Mouse (Mus musculus) left cerebral cortex, postnatal 10 days (tissue): ENCODE results near the gene Vmn1r22. TPM values are rescaled to one million over a fixed set of nuclear protein-coding genes. Genes with fewer than 3 reads are reported as not detected.
"Not testable (repeated sequence)": the region's sequence is repeated elsewhere in the genome, so short reads cannot be mapped to it uniquely, and the experiment has no call there.

ENCODE experiments used
- DNase-seq, 2 experiments: peaks; one replicate each; pipeline ENCODE4 v3.0.0; 2021 to 2022; ENCODE audit warnings: low spot score in 2 of 2, mixed read lengths in 1 of 2; ENCODE audit errors: extremely low spot score in 1 of 2
- intact Hi-C: fragments of 180-260 bp; cut with DNase I; formaldehyde crosslinking; loops from one replicate; pipeline ENCODE4 v1.15.1; 2025
- total RNA-seq, 2 experiments: library from RNA; stranded (reverse); gene quantifications; 2 replicates each; pipeline ENCODE4 v1.2.3; 2021

The Vmn1r22 gene
- total RNA-seq = not detected

DNA sequence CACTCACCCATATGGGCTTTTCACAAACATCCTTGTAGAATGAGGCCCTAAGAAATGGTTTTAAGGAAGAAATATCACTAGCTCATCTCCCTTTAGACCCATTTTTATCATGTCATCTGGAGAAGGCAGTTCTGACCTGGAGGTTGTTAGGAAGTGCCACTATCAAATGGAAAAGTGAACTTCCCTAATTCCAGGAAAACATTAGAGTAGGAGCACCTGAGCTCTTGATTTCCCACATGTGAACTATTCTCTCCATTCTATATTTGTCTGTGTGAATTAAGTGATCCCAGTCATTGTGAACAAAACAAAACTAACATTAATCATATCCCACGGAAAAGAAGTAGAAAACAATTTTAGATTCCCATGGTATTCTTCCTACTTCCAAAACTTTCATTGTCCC lies at the start of gene Vmn1r22:
Gene Vmn1r22, minus strand, starts transcription at position 101 of the 400 bp plus-strand sequence.
- DNase-seq = no peak
- intact Hi-C loops = no loop called here

DNA sequence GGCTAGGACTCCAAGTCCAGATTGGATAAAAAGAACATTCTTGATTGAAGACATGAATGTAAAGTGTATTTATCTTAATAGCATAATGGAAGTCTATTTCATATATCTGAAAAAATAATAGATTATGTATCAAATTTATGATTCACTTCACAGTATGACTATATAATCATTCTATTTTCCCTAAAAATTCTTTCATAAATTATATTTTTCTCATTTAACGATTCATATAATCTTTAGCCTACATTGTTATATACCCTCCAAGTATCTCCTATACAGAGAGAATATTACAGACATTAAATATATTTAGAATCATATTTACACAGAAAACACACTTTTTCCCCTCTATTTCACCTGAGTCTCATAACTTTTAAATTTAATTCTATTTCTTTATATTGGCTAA lies 18.9 kb upstream of the Vmn1r22 start, which contains the start of gene Vmn1r23:
Gene Vmn1r23, minus strand, starts transcription at position 101 of the 400 bp plus-strand sequence.
- intact Hi-C loops = no loop called here
- no peak for DNase-seq

DNA sequence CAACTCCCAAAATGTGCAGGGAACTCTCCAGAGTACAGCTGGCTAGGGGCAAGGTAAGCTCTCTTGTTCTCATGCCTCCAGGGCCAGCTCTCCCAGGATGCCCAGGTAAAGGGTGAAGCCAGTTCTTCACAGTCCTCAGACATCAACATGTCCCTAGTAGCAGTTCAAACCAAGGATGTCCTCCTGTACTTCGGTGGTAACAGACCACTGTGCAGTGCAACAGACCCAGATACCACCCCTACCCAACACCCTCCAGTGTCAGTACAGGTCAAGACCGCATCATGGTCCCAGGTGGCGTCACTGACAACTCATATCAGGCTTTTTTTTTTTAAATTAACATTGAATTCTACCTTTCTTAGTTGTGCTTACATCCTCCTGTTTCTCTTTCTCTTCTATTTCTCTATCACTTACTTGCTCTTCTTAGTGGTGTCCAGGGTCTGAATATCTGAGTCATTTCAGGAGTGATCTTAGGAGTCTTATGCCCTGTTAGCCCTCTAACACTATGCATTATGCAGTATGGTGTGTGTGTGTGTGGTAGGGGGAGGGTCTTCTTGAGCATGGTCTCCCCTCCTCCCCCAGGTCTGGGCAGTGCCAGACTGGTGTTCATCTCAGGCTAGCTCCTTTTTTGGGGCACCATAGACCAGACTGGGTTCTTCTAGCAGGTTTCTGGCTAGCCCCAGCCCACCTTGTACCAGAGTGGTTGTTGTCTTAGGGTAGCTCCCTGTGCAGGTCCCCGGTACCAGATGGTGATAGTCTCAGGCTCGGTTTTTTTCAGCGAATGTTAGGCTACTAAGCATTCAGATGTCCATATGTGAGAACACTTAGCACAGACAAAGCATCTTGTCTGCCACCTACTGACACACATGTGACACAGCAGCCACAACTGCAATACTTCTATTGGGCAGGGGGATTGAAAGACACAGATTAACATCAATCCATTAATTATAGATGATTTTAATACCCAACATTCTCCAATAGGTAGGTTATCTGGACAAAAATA lies 48.5 kb downstream of the Vmn1r22 start:
- intact Hi-C loops = no loop called here
- DNase-seq = peak in 1 of 2 experiments; percentile 34

DNA sequence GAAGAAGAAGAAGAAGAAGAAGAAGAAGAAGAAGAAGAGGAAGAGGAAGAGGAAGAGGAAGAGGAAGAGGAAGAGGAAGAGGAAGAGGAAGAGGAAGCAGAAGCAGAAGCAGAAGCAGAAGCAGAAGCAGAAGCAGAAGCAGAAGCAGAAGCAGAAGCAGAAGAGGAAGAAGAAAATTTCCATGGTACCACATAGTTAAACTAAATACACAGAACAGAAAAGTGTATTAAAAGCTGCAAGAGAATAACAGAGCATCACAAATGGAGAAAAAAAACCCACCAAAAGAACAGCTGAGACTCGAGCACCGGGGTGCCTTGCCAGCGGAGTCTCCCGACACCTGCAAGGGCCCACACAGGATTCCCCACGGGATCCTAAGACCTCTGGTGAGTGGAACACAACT lies 56.7 kb downstream of the Vmn1r22 start:
- not testable (repeated sequence) for DNase-seq

DNA sequence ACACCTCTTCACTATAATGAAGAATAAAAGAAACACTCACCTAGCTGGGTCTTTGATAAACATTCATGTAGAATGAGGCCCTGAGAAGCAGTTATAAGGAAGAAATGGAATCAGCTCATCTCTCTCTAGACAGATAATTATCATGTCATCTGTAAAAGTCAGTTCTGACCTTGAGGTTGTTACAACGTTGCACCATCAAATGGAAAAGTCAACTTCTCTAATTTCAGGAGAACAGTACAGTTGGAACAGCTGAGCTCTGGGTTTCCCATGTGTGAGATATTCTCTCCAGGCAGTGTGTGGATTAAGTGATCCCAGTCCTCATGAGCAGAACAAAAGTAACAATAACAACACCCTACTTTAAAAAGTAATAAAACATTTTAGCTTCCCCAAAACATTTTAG lies 57.5 kb downstream of the Vmn1r22 start, which contains the start of gene Vmn1r21:
Gene Vmn1r21, minus strand, starts transcription at position 58 of the 400 bp plus-strand sequence.
- intact Hi-C loops = no loop called here
- DNase-seq = no peak

More for the DNA sequence above, 56.7 kb downstream of the Vmn1r22 start:
- intact Hi-C loops = not testable (repeated sequence)

Other genes starting within 250 kb of the Vmn1r22 start
- 1 to 10 TPM; 6.6 to 8.1 TPM for gene Pyurf, start 215.9 kb downstream of the Vmn1r22 start, total RNA-seq
- gene Lancl2, start 205.5 kb downstream of the Vmn1r22 start, total RNA-seq = 100 to 1,000 TPM; 170 to 176 TPM
- gene Vopp1, start 82.9 kb downstream of the Vmn1r22 start, total RNA-seq = 100 to 1,000 TPM; 158 to 172 TPM
- not detected for gene Vmn1r21, start 57.7 kb downstream of the Vmn1r22 start, total RNA-seq
- gene Vmn1r23, start 18.8 kb upstream of the Vmn1r22 start, total RNA-seq = not detected
- not detected for gene Vmn1r24, start 53.5 kb upstream of the Vmn1r22 start, total RNA-seq
- not detected for gene Vmn1r25, start 72.8 kb upstream of the Vmn1r22 start, total RNA-seq
- not detected for gene Vmn1r26, start 107.1 kb upstream of the Vmn1r22 start, total RNA-seq